Mouse (Mus musculus): ENCODE data around the gene Padi4. TPM values are rescaled to one million over a fixed set of nuclear protein-coding genes. Genes with fewer than 3 reads are reported as not detected.
A peak's percentile ranks its signal among the peaks of the same experiment; 100 is the strongest.

Gene Padi4
- polyA plus RNA-seq, 1 experiment from 2014 or later, result 0.08 TPM

- Histone ChIP-seq H3K9me3 (replicated peaks) (no peaks in the 10 kb centered on the region), H3K27me3 (ENCODE audit: low read depth, poor library complexity, severe bottlenecking) (no peaks in the 10 kb centered on the region), H3K4me3 (no peak overlapping the region), H3K36me3 (no peaks in the 10 kb centered on the region), H3K4me1 (peaks cover 14% of the 10 kb centered on the region), H3K27ac (no peak overlapping the region)
- 95% methylated on average over 9 of the region's 9 CpGs for WGBS
- DNase-seq (ENCODE audit: low spot score), result no peak
Observed at GRCm38 (mm10) chr4:140784292-140784945, 10.4 kb upstream of the Padi4 start.

- H3K4me1 ChIP-seq, result peaks cover 10% of the 10 kb centered on the region
- no peak overlapping the region for H3K4me3 ChIP-seq
- H3K9me3 ChIP-seq (replicated peaks), result no peaks in the 10 kb centered on the region
- 89% methylated on average over 9 of the region's 9 CpGs for WGBS
- no peak for DNase-seq (ENCODE audit: low spot score)
- no peak overlapping the region for H3K27ac ChIP-seq
- no peaks in the 10 kb centered on the region for H3K36me3 ChIP-seq
- no peaks in the 10 kb centered on the region for H3K27me3 ChIP-seq (ENCODE audit: low read depth, poor library complexity, severe bottlenecking)
Observed at GRCm38 (mm10) chr4:140782821-140783220, 8.8 kb upstream of the Padi4 start.

- H3K9me3 ChIP-seq (replicated peaks), result no peaks in the 10 kb centered on the region
- no peaks in the 10 kb centered on the region for H3K36me3 ChIP-seq
- H3K27me3 ChIP-seq (ENCODE audit: low read depth, poor library complexity, severe bottlenecking), result no peaks in the 10 kb centered on the region
- WGBS, result 73% methylated on average over 14 of the region's 14 CpGs
- H3K4me1 ChIP-seq, result peaks cover 10% of the 10 kb centered on the region
- no peak overlapping the region for H3K4me3 ChIP-seq
- no peak for DNase-seq (ENCODE audit: low spot score)
- no peak overlapping the region for H3K27ac ChIP-seq
Observed at GRCm38 (mm10) chr4:140780507-140780906, 6.5 kb upstream of the Padi4 start.

DNA sequence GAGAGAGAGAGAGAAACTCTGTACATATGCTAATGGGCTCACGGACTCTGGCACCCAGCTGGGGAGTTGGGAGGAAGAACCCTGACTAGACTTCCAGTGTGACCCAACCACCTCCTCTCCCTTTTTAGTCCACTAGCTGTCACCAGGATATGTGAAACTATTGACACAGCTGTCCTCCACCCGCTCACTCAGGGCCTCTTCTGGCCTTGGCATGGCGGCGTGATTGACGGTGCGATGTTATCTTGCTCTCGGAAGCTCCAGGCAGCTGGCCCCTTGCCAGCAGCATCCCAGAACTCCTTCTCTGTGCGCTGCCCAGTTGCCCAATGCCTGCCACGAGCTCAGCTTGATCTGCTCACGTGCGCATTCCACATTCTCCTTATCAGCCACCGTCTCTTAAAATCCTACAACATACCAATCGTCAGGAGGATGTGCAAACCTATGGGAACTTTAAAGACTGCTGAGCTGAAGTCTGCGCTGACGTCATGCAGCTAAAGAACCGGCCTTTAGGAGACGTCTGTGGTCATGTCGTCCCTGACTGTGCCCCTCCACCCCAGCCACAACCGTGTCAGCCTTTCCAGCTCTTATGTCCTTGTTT, 5.9 kb upstream of the Padi4 start:
- no peak for DNase-seq (ENCODE audit: low spot score)
- Histone ChIP-seq H3K36me3 (no peaks in the 10 kb centered on the region), H3K27ac (no peak overlapping the region), H3K4me3 (no peak overlapping the region), H3K4me1 (peaks cover 10% of the 10 kb centered on the region), H3K9me3 (replicated peaks) (no peaks in the 10 kb centered on the region), H3K27me3 (ENCODE audit: low read depth, poor library complexity, severe bottlenecking) (no peaks in the 10 kb centered on the region)
- WGBS, result 60% methylated on average over 19 of the region's 19 CpGs

DNA sequence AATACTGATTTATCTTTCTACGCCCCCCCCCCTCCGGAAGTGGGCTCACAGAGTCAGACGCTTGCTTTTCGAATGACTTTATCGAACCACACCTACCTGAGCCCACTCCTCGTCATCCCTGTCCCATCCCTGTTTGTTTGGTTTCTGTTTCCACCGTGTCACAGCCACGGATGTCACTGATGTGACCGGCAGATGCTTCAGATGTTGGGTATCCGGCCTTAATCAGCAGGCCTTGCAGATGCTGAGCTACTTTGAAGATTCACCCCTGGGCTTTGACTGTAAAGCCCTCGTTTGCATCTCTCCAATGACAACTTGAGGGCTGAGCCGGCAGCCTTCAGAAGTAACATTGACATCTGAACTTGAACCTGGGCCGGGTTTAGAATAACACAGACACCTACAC, 2.6 kb upstream of the Padi4 start:
- H3K9me3 ChIP-seq (replicated peaks), result no peaks in the 10 kb centered on the region
- no peaks in the 10 kb centered on the region for H3K36me3 ChIP-seq
- no peak overlapping the region for H3K27ac ChIP-seq
- 74% methylated on average over 13 of the region's 13 CpGs for WGBS
- no peaks in the 10 kb centered on the region for H3K27me3 ChIP-seq (ENCODE audit: low read depth, poor library complexity, severe bottlenecking)
- H3K4me1 ChIP-seq, result peaks cover 18% of the 10 kb centered on the region
- no peak overlapping the region for H3K4me3 ChIP-seq
- DNase-seq (ENCODE audit: low spot score), result no peak

DNA sequence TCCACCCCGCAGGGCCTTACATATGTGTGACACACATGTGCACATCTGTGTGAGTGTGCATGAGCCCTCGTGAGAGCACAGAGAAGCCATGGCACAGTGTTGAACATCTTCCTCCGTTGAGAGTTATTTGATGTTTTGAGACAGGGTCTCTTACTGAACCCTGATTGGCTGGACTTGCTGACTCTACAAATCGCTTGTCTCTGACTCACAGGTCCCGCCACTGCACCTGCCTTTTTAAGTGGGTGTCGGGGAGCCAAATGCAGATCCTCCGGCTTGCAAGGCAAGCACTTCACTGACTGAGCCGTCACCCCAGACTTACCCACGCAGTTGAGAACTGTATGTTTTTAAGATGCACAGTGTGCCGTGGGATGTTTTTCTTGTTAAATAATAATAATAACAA, 1.8 kb upstream of the Padi4 start:
- DNase-seq (ENCODE audit: low spot score), result no peak
- no peaks in the 10 kb centered on the region for H3K9me3 ChIP-seq (replicated peaks)
- H3K4me1 ChIP-seq, result peaks cover 18% of the 10 kb centered on the region
- no peak overlapping the region for H3K4me3 ChIP-seq
- WGBS, result 88% methylated on average over 10 of the region's 10 CpGs
- no peaks in the 10 kb centered on the region for H3K27me3 ChIP-seq (ENCODE audit: low read depth, poor library complexity, severe bottlenecking)
- no peak overlapping the region for H3K27ac ChIP-seq
- no peaks in the 10 kb centered on the region for H3K36me3 ChIP-seq

GRCm38 (mm10) chr4:140774893-140775292, 857 bp upstream of the Padi4 start:
- H3K27me3 ChIP-seq (ENCODE audit: low read depth, poor library complexity, severe bottlenecking), result no peaks in the 10 kb centered on the region
- 91% methylated on average over 9 of the region's 9 CpGs for WGBS
- H3K4me1 ChIP-seq, result peaks cover 15% of the 10 kb centered on the region
- no peak overlapping the region for H3K27ac ChIP-seq
- no peak overlapping the region for H3K4me3 ChIP-seq
- H3K36me3 ChIP-seq, result no peaks in the 10 kb centered on the region
- DNase-seq (ENCODE audit: low spot score), result no peak
- H3K9me3 ChIP-seq (replicated peaks), result no peaks in the 10 kb centered on the region

DNA sequence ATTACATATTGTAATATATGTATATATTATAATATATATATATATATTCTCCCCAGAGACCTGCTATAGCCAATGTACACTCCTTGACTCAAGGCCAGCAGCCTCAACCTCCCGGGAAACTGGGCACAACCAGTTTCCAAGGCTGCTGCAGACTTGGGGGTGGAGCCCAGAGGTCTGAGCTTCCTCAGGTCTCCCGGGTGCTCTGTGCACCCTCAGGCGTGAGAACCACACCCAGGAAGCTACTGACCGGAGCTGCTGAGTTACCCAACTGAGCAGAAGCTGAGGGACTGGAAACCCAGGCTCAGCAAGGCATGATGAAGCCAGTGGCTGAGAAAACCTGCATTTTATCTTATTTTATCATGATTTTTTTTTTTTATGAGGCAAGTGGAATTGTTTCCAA, 2.9 kb downstream of the Padi4 start:
- Histone ChIP-seq H3K4me3 (no peak overlapping the region), H3K9me3 (replicated peaks) (no peaks in the 10 kb centered on the region), H3K27ac (no peak overlapping the region), H3K27me3 (ENCODE audit: low read depth, poor library complexity, severe bottlenecking) (peaks cover 3% of the 10 kb centered on the region; the same call in 1 of the 2 replicates), H3K36me3 (no peaks in the 10 kb centered on the region), H3K4me1 (peaks cover 12% of the 10 kb centered on the region)
- 49% methylated on average over 4 of the region's 4 CpGs for WGBS
- DNase-seq (ENCODE audit: low spot score), result no peak

DNA sequence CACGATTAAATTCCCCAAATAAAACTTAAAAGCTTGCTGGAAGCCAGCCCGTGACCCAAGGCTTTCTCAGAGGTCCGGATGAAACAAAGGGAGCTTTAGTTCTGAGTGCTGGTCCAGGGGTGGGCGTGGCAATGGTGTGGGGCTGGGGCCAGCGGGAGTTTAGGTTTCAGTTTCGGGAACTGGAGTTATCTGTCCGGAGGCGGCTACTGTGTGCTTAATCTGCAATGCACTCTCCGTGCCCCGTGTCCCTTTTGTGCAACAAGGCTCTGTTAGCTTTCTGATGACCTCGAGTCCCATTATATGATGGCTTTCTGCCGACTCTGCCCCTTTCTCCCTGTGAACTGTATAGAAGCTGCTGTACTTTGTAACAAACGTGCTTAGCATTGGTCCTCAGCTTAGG, 3.6 kb downstream of the Padi4 start:
- no peak for DNase-seq (ENCODE audit: low spot score)
- peaks cover 3% of the 10 kb centered on the region; the same call in 1 of the 2 replicates for H3K27me3 ChIP-seq (ENCODE audit: low read depth, poor library complexity, severe bottlenecking)
- H3K4me3 ChIP-seq, result peak overlapping the region; percentile 31
- no peak overlapping the region; the same call in 1 of the 2 replicates for H3K27ac ChIP-seq
- peaks cover 12% of the 10 kb centered on the region for H3K4me1 ChIP-seq
- no peaks in the 10 kb centered on the region for H3K36me3 ChIP-seq
- WGBS, result 26% methylated on average over 13 of the region's 13 CpGs
- no peaks in the 10 kb centered on the region for H3K9me3 ChIP-seq (replicated peaks)

- WGBS, result 85% methylated on average over 5 of the region's 5 CpGs
- H3K36me3 ChIP-seq, result no peaks in the 10 kb centered on the region
- peaks cover 12% of the 10 kb centered on the region for H3K4me1 ChIP-seq
- DNase-seq (ENCODE audit: low spot score), result no peak
- no peak overlapping the region for H3K27ac ChIP-seq
- no peak overlapping the region for H3K4me3 ChIP-seq
- H3K9me3 ChIP-seq (replicated peaks), result no peaks in the 10 kb centered on the region
- peaks cover 3% of the 10 kb centered on the region; the same call in 1 of the 2 replicates for H3K27me3 ChIP-seq (ENCODE audit: low read depth, poor library complexity, severe bottlenecking)
Observed at GRCm38 (mm10) chr4:140768973-140769372, 5.1 kb downstream of the Padi4 start.

- H3K4me1 ChIP-seq, result peaks cover 9% of the 10 kb centered on the region
- H3K4me3 ChIP-seq, result no peak overlapping the region
- DNase-seq (ENCODE audit: low spot score), result no peak
- H3K27ac ChIP-seq, result no peak overlapping the region
- H3K36me3 ChIP-seq, result no peaks in the 10 kb centered on the region
- no peaks in the 10 kb centered on the region for H3K9me3 ChIP-seq (replicated peaks)
- 80% methylated on average over 3 of the region's 3 CpGs for WGBS
- peaks cover 3% of the 10 kb centered on the region; the same call in 1 of the 2 replicates for H3K27me3 ChIP-seq (ENCODE audit: low read depth, poor library complexity, severe bottlenecking)
Observed at GRCm38 (mm10) chr4:140765936-140766335, 8.1 kb downstream of the Padi4 start.

- DNase-seq (ENCODE audit: low spot score), result peak; percentile 81
- Histone ChIP-seq H3K36me3 (no peaks in the 10 kb centered on the region), H3K9me3 (replicated peaks) (no peaks in the 10 kb centered on the region), H3K4me3 (no peak overlapping the region), H3K27me3 (ENCODE audit: low read depth, poor library complexity, severe bottlenecking) (no peaks in the 10 kb centered on the region; the same call in 1 of the 2 replicates), H3K27ac (no peak overlapping the region), H3K4me1 (peaks cover 13% of the 10 kb centered on the region)
- WGBS, result 11% methylated on average over 9 of the region's 9 CpGs
Observed at GRCm38 (mm10) chr4:140763158-140763557, 10.9 kb downstream of the Padi4 start.

- H3K36me3 ChIP-seq, result no peaks in the 10 kb centered on the region
- H3K27ac ChIP-seq, result no peak overlapping the region
- no peak overlapping the region for H3K4me3 ChIP-seq
- WGBS, result 89% methylated on average over 7 of the region's 7 CpGs
- DNase-seq (ENCODE audit: low spot score), result no peak
- H3K27me3 ChIP-seq (ENCODE audit: low read depth, poor library complexity, severe bottlenecking), result no peaks in the 10 kb centered on the region; the same call in 1 of the 2 replicates
- H3K4me1 ChIP-seq, result peaks cover 29% of the 10 kb centered on the region
- no peaks in the 10 kb centered on the region for H3K9me3 ChIP-seq (replicated peaks)
Observed at GRCm38 (mm10) chr4:140761601-140762000, 12.4 kb downstream of the Padi4 start.
